In the genomic region with DNA sequence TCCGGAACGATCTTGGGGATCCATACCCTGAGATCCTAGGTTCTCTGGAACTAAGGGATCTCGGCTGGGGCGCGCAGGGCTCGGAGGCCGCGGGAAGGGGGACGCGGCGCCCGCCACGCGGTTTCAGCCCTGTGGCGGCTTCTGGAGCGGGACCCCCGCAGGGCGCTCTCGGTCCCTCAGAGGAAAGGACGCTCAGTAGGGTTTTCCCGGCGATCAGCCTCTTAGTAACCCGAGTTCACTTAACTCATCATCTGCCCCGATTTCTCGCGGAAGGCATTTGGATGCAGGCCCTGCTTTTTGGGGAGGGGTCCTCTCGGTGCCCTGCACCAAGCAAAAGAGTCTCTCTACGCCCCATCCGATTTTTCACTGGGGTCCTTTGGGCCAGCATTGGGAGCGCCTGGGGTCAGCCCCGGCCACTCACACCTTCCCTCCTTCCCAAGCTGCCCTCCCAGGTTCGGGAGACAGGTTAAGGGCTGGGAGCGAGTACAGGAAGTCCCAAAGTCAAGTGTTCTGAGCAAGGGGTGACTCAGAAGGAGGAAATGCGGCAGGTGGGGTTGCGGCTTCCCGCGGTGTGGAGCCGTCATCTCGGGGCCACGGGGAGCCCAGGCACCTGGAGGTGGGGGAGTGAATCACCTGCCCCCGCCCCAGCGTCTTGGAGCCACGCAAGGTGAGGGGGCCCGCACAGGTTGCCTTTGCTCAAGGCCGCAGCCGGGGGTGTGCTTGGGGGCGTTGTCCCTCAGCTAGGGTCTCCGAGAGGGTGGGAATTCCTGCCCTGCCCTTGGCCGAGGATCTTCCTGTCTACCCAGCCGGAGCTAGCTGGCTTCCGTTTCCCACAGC, we compare ENCODE assay signal across 8 mouse cellular contexts. TPM values are rescaled to one million over a fixed set of nuclear protein-coding genes. Genes with fewer than 3 reads are reported as not detected.
A peak's percentile ranks its signal among the peaks of the same experiment; 100 is the strongest.
DNase-seq lines count a peak whose midpoint lies in the region; ATAC-seq lines count a peak whose summit lies in the region.

No protein-coding gene starts in this region.

- H3K4me2 ChIP-seq in hindbrain, embryonic 12.5 days (replicated peaks): peak overlapping the region; percentile 76
- peak overlapping the region; percentile 69 for H3K4me2 ChIP-seq in lung, embryonic 16.5 days (ENCODE audit: low read depth, low read length)
- peak overlapping the region; percentile 87 for H3K4me2 ChIP-seq in stomach, embryonic 16.5 days (ENCODE audit: low read depth, low read length)

- H3K9ac ChIP-seq in hindbrain, embryonic 12.5 days: peak overlapping the region; percentile 58
- H3K9ac ChIP-seq in lung, embryonic 16.5 days (ENCODE audit: low read length): peak overlapping the region; percentile 85
- H3K9ac ChIP-seq in stomach, embryonic 16.5 days (ENCODE audit: low read length): peak overlapping the region; percentile 90

- 1% methylated on average over 51 of the region's 51 CpGs for WGBS in heart, embryonic 10.5 days
- 1% methylated on average over 48 of the region's 51 CpGs for WGBS in hindbrain, embryonic 12.5 days
- under 1% methylated on average over 45 of the region's 51 CpGs for WGBS in lung, embryonic 16.5 days
- WGBS in stomach, embryonic 16.5 days: under 1% methylated on average over 50 of the region's 51 CpGs

- no peaks in the 10 kb centered on the region for H3K36me3 ChIP-seq in heart, embryonic 10.5 days
- H3K36me3 ChIP-seq in hindbrain, embryonic 12.5 days: no peaks in the 10 kb centered on the region
- no peaks in the 10 kb centered on the region for H3K36me3 ChIP-seq in lung, embryonic 16.5 days (ENCODE audit: control insufficient read depth, insufficient read depth, low read length)
- no peaks in the 10 kb centered on the region for H3K36me3 ChIP-seq in stomach, embryonic 16.5 days (ENCODE audit: control insufficient read depth, insufficient read depth, low read length)

- no peak for DNase-seq in heart, embryonic 10.5 days (ENCODE audit: low spot score)
- DNase-seq in heart, adult 8-10 months (ENCODE audit: low spot score): no peak
- peak; percentile 69 for DNase-seq in R1 (ENCODE audit: low read depth, low spot score)
- no peak for DNase-seq in frontal cortex, adult 2 months (ENCODE audit: extremely low spot score in 1 of 2, low spot score in 1 of 2)

- peaks cover 62% of the 10 kb centered on the region for H3K4me1 ChIP-seq in heart, embryonic 10.5 days
- H3K4me1 ChIP-seq in hindbrain, embryonic 12.5 days: peaks cover 44% of the 10 kb centered on the region
- peaks cover 16% of the 10 kb centered on the region for H3K4me1 ChIP-seq in lung, embryonic 16.5 days (replicated peaks; ENCODE audit: control insufficient read depth, insufficient read depth, low read length)
- peaks cover 30% of the 10 kb centered on the region for H3K4me1 ChIP-seq in stomach, embryonic 16.5 days (ENCODE audit: control insufficient read depth, insufficient read depth, low read length)

- ATAC-seq in hindbrain, embryonic 12.5 days (ENCODE audit: low FRiP score): no peak
- ATAC-seq in lung, embryonic 16.5 days (ENCODE audit: low read depth): peak; percentile 59
- peak; percentile 59; the same call in 1 of the 2 replicates for ATAC-seq in stomach, embryonic 16.5 days (ENCODE audit: insufficient read depth, low FRiP score)
- ATAC-seq in activated CD4-positive, CD25-positive, alpha-beta regulatory T cell, adult 4 months: no peak

- H3K27me3 ChIP-seq in heart, embryonic 10.5 days (ENCODE audit: insufficient read depth, poor library complexity, severe bottlenecking): peaks cover 66% of the 10 kb centered on the region
- peaks cover 80% of the 10 kb centered on the region for H3K27me3 ChIP-seq in hindbrain, embryonic 12.5 days
- H3K27me3 ChIP-seq in lung, embryonic 16.5 days (ENCODE audit: control insufficient read depth, insufficient read depth, low read depth, low read length): peaks cover 2% of the 10 kb centered on the region; the same call in 1 of the 2 replicates
- H3K27me3 ChIP-seq in stomach, embryonic 16.5 days (ENCODE audit: control insufficient read depth, insufficient read depth, low read length): peaks cover 5% of the 10 kb centered on the region; the same call in 1 of the 2 replicates

- H3K9me3 ChIP-seq in heart, embryonic 10.5 days: no peaks in the 10 kb centered on the region
- H3K9me3 ChIP-seq in hindbrain, embryonic 12.5 days (replicated peaks): no peaks in the 10 kb centered on the region
- no peaks in the 10 kb centered on the region for H3K9me3 ChIP-seq in lung, embryonic 16.5 days (ENCODE audit: control insufficient read depth, low read length)
- no peaks in the 10 kb centered on the region for H3K9me3 ChIP-seq in stomach, embryonic 16.5 days (replicated peaks; ENCODE audit: control insufficient read depth, low read length)

- peak overlapping the region; percentile 74 for H3K4me3 ChIP-seq in heart, embryonic 10.5 days
- peak overlapping the region; percentile 51 for H3K4me3 ChIP-seq in hindbrain, embryonic 12.5 days
- H3K4me3 ChIP-seq in lung, embryonic 16.5 days (ENCODE audit: low read length): peak overlapping the region; percentile 69
- H3K4me3 ChIP-seq in stomach, embryonic 16.5 days (replicated peaks; ENCODE audit: low read length): peak overlapping the region; percentile 76

- H3K27ac ChIP-seq in heart, embryonic 10.5 days: peak overlapping the region; percentile 89
- H3K27ac ChIP-seq in hindbrain, embryonic 12.5 days: no peak overlapping the region
- H3K27ac ChIP-seq in lung, embryonic 16.5 days (ENCODE audit: low read length): peak overlapping the region; percentile 72
- H3K27ac ChIP-seq in stomach, embryonic 16.5 days (ENCODE audit: low read length): peak overlapping the region; percentile 80

RNA-seq across cellular contexts. Expression of gene Epha2, which starts 0.8 kb away (rescaled TPM):
- polyA plus RNA-seq in heart, embryonic 10.5 days (2016; fragmentation: Nextera tagmentation; extraction: Ambion mirVana): 5.2 and 6.3 TPM in 2 replicates
- 1 to 10 TPM; 4.6 to 7.1 (median 5.2) TPM for total RNA-seq in heart, adult 8-10 months (2022)
- polyA plus RNA-seq in hindbrain, embryonic 12.5 days (2016; fragmentation: Nextera tagmentation; extraction: Ambion mirVana): 2.7 and 3.2 TPM in 2 replicates
- 11.6 and 11.8 TPM in 2 replicates for polyA plus RNA-seq in lung, embryonic 16.5 days (2015; fragmentation: Nextera tagmentation; extraction: Ambion mirVana)
- 9.5 and 12.1 TPM in 2 replicates for polyA plus RNA-seq in stomach, embryonic 16.5 days (2015; fragmentation: Nextera tagmentation; extraction: Ambion mirVana)
- polyA plus RNA-seq in activated CD4-positive, CD25-positive, alpha-beta regulatory T cell, adult 4 months (2017; shearing (Covaris generic)): not detected
- polyA plus RNA-seq in frontal cortex, adult 2 months (2012; rRNA removed): 2.3 and 2.6 TPM in 2 replicates

Comparison
In these comparisons a context has a peak if more than half of its experiments do, and no peak if none do; other contexts are left out.
1. ATAC-seq: peak in lung, embryonic 16.5 days (single experiment) and stomach, embryonic 16.5 days (single experiment); none in hindbrain, embryonic 12.5 days (single experiment) and activated CD4-positive, CD25-positive, alpha-beta regulatory T cell, adult 4 months (single experiment).
2. Peak in every context shown above with its lines, with median percentiles within 50 percentile points of each other: H3K4me3 ChIP-seq, H3K4me2 ChIP-seq and H3K9ac ChIP-seq.